ENCODE assay signal across 22 mouse cellular contexts in the genomic region with DNA sequence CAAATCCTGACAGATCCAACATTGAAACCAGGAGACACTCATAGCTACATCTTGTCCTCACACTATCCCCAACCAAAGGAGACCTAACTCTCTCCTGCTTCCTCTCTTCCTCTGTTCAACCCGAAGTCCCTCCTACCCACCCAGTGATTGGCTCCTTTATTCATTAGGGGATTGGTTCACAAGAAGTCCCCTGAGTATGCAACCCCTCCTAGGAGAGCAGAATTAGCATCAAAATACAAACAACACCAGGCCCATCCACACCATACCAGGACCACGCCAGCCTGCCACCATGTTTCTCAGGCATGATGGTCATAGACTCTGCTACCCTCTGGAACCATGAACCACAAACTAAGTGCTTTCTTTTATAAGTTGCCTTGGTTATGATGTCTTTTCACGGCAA.
"Had no signal": no experiment of that assay in that cellular context is flagged by ENCODE, and none has a peak within 500 bp of the region (broad histone marks: within the 10 kb centered on the region; RNA-seq: fewer than 3 reads in every experiment).

No protein-coding gene starts in this region.

- H3K27ac ChIP-seq: embryonic facial prominence, embryonic 10.5 days; embryonic facial prominence, embryonic 12.5 days; embryonic facial prominence, embryonic 13.5 days; embryonic facial prominence, embryonic 15.5 days; forebrain, embryonic 10.5 days; forebrain, embryonic 12.5 days; forebrain, embryonic 13.5 days; forebrain, embryonic 15.5 days; heart, adult 2 months; heart, embryonic 10.5 days had no signal

- H3K4me1 ChIP-seq: embryonic facial prominence, embryonic 10.5 days; embryonic facial prominence, embryonic 12.5 days; embryonic facial prominence, embryonic 13.5 days; embryonic facial prominence, embryonic 15.5 days; forebrain, embryonic 10.5 days; forebrain, embryonic 12.5 days; forebrain, embryonic 13.5 days; forebrain, embryonic 15.5 days had no signal

- DNase-seq: cerebellum, adult 9-11 months; cerebellum, postnatal 10 days; cerebellum, postnatal 14 days; cerebellum, postnatal 25 days; cerebellum, postnatal 36 days; embryo, embryonic 11 days; forebrain, postnatal 0 days; gastrocnemius, postnatal 10 days; gastrocnemius, postnatal 14 days; gastrocnemius, postnatal 36 days; heart, adult 18-20 months; heart, adult 2 months had no signal

- H3K4me3 ChIP-seq: embryonic facial prominence, embryonic 10.5 days; embryonic facial prominence, embryonic 12.5 days; embryonic facial prominence, embryonic 13.5 days; embryonic facial prominence, embryonic 15.5 days; erythroblast, embryonic 14.5 days; forebrain, embryonic 10.5 days; forebrain, embryonic 12.5 days; forebrain, embryonic 13.5 days; forebrain, embryonic 15.5 days; heart, adult 2 months; heart, embryonic 10.5 days had no signal

- H3K9ac ChIP-seq: embryonic facial prominence, embryonic 12.5 days; embryonic facial prominence, embryonic 13.5 days; embryonic facial prominence, embryonic 15.5 days; forebrain, embryonic 12.5 days; forebrain, embryonic 13.5 days; forebrain, embryonic 15.5 days; forebrain, postnatal 0 days had no signal

- H3K9me3 ChIP-seq: embryonic facial prominence, embryonic 10.5 days; embryonic facial prominence, embryonic 12.5 days; embryonic facial prominence, embryonic 13.5 days; embryonic facial prominence, embryonic 15.5 days; forebrain, embryonic 10.5 days; forebrain, embryonic 12.5 days; forebrain, embryonic 13.5 days; forebrain, embryonic 15.5 days; heart, embryonic 10.5 days had no signal

- H3K36me3 ChIP-seq: embryonic facial prominence, embryonic 10.5 days; embryonic facial prominence, embryonic 12.5 days; embryonic facial prominence, embryonic 13.5 days; embryonic facial prominence, embryonic 15.5 days; forebrain, embryonic 10.5 days; forebrain, embryonic 12.5 days; forebrain, embryonic 15.5 days; heart, embryonic 10.5 days had no signal
